Mouse (Mus musculus): ENCODE measurements at regions not wholly inside any gene's neighbourhood (a gene's known extent, or its start where the extent isn't known, plus 50 kb on each side); places are given as distances from the start of the nearest gene placed in this dataset.
A peak's percentile ranks its signal among the peaks of the same experiment; 100 is the strongest.

GRCm38 (mm10) chr14:72783248-72783647 lies 73.4 kb upstream of the Fndc3a start:
- peak; percentile 29 to 40 for DNase-seq (ENCODE audit: low spot score in 2 of 2)

DNA sequence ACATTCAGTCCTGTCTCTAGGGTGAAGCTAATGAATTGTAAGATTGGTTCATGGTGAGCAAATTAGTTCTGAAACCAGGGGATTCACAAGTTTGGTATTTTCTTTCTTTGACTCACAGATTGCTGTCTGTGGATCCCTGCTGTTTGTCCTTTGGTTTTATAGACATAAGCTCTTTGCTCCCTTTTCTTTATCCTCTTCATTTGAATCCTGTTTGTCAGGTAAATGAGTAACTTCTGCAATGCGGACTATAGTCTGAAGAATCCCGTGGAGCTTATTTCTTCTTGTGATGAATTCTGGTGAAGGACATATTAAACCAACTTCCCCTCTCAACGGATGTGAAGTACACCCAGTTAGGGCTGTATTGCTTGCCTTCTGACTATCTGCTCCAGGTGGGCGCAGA lies 69.6 kb upstream of the Fndc3a start:
- no peak for DNase-seq (ENCODE audit: low spot score in 2 of 2)

DNA sequence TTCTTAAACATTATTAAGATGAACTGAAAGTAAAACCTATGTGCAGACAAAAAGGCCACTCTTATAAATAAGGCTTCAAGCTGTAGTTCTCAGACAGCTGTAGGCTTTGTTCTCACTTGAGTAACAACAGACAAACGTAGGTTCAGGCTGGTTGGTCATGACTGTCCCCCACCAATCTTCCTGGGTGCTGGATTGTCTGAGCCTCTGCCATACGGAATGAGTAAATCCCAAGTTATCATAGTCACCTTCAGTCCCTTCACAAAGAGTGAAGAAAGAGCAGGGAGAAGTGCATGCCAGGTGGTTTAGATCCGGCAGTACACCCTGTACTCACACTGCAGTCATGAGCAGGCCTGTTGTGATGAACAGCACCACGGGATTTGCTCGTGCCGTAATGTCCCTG lies 69.0 kb upstream of the Fndc3a start:
- DNase-seq (ENCODE audit: low spot score in 2 of 2), result no peak

GRCm38 (mm10) chr14:72777927-72778560 lies 68.2 kb upstream of the Fndc3a start:
- no peak for DNase-seq (ENCODE audit: low spot score in 2 of 2)

DNA sequence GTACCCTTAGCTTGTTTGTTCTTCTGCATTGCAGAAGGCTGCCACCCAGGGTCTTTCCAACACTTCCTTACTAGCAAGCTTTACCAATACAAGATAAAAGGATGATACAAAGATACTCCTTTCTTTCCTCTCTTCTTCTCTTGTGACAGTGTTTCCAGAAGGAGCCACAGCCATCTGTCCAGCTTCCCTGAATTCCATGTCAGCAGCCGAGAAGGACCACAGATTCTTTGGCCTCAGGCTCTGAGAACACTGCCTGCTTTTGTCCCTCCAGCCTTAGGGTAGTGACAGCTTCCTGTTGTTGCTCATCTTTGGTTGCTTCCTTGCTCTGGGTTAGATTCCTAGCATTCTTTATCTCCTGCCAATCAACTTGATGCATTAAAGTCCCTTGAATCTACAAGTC lies 60.4 kb upstream of the Fndc3a start:
- DNase-seq (ENCODE audit: low spot score in 2 of 2), result no peak

DNA sequence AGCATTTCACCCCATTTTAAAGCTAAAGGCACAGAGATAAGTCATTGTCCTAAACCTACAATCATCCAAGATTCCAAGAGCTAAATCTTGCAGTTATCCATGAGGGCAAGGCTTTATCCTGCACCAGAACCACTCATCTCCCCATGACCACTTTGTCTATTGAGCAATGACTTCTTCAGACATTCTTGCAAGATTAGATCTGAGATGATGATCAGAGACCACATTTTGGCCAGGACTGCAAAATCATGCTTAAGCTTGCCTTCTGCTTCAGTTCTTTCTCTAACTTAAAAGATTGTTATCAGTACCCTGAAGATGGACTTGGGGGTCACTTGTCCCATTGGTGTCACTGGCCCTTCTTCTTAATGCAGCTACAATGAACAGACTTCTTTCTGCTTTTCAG lies 50.3 kb upstream of the Fndc3a start:
- DNase-seq (ENCODE audit: low spot score in 2 of 2), result no peak

Data from gastrocnemius, adult 8-10 months (tissue).